Mouse (Mus musculus) bone marrow macrophage, adult 2 months (primary cell): ENCODE measurements around the gene Atcay. TPM values are rescaled to one million over a fixed set of nuclear protein-coding genes. Genes with fewer than 3 reads are reported as not detected.

Experiments used
- H3K27ac ChIP-seq: 2 replicates; pipeline ENCODE4 v1.5.1; 2012; ENCODE audit warnings: low read depth, low read length; ENCODE audit not compliant: insufficient read depth
- H3K4me1 ChIP-seq: 2 replicates; pipeline ENCODE4 v1.6.1; 2012; ENCODE audit warnings: low read length; ENCODE audit not compliant: control insufficient read depth, insufficient read depth
- H3K4me3 ChIP-seq: 2 replicates; pipeline ENCODE4 v1.5.1; 2012; ENCODE audit warnings: mild to moderate bottlenecking, low read length, moderate library complexity; ENCODE audit not compliant: insufficient read depth
- CTCF ChIP-seq: IDR thresholded peaks from 2 replicates; pipeline ENCODE4 v1.5.1; 2012; ENCODE audit warnings: low read depth, mild to moderate bottlenecking, low read length, moderate library complexity
- POLR2A ChIP-seq: IDR thresholded peaks from 2 replicates; pipeline ENCODE4 v1.6.1; 2012; ENCODE audit warnings: mild to moderate bottlenecking, low read depth, low read length, borderline replicate concordance
- polyA plus RNA-seq: library from polyadenylated mRNA; stranded (reverse); fragments of >200 nt; gene quantifications from 2 replicates; pipeline ENCODE4 v1.2.4, GENCODE M21; 2012; ENCODE audit not compliant: missing spikeins, insufficient read depth, insufficient read length

Gene Atcay
- polyA plus RNA-seq, 1 experiment = not detected

- no peak overlapping the region for H3K27ac ChIP-seq
- no peak overlapping the region for H3K4me3 ChIP-seq
- TF ChIP-seq POLR2A = no peak
- no peak for TF ChIP-seq CTCF
- H3K4me1 ChIP-seq = peaks cover 10% of the 10 kb centered on the region
Measured at GRCm38 (mm10) chr10:81261025-81261424, 30.4 kb upstream of the Atcay start.

- peaks cover 4% of the 10 kb centered on the region; the same call in 1 of the 2 replicates for H3K4me1 ChIP-seq
- TF ChIP-seq CTCF = no peak
- no peak for TF ChIP-seq POLR2A
- H3K27ac ChIP-seq = no peak overlapping the region
- no peak overlapping the region for H3K4me3 ChIP-seq
Measured at GRCm38 (mm10) chr10:81259225-81259884, 28.7 kb upstream of the Atcay start.

- H3K27ac ChIP-seq = no peak overlapping the region
- peaks cover 4% of the 10 kb centered on the region; the same call in 1 of the 2 replicates for H3K4me1 ChIP-seq
- H3K4me3 ChIP-seq = peak overlapping the region; percentile 68
- no peak for TF ChIP-seq POLR2A
- no peak for TF ChIP-seq CTCF
Measured at GRCm38 (mm10) chr10:81257158-81258039, 26.8 kb upstream of the Atcay start.

- Histone ChIP-seq H3K27ac (no peak overlapping the region), H3K4me1 (peaks cover 4% of the 10 kb centered on the region; the same call in 1 of the 2 replicates)
Measured at GRCm38 (mm10) chr10:81254886-81255285, 24.3 kb upstream of the Atcay start.

DNA sequence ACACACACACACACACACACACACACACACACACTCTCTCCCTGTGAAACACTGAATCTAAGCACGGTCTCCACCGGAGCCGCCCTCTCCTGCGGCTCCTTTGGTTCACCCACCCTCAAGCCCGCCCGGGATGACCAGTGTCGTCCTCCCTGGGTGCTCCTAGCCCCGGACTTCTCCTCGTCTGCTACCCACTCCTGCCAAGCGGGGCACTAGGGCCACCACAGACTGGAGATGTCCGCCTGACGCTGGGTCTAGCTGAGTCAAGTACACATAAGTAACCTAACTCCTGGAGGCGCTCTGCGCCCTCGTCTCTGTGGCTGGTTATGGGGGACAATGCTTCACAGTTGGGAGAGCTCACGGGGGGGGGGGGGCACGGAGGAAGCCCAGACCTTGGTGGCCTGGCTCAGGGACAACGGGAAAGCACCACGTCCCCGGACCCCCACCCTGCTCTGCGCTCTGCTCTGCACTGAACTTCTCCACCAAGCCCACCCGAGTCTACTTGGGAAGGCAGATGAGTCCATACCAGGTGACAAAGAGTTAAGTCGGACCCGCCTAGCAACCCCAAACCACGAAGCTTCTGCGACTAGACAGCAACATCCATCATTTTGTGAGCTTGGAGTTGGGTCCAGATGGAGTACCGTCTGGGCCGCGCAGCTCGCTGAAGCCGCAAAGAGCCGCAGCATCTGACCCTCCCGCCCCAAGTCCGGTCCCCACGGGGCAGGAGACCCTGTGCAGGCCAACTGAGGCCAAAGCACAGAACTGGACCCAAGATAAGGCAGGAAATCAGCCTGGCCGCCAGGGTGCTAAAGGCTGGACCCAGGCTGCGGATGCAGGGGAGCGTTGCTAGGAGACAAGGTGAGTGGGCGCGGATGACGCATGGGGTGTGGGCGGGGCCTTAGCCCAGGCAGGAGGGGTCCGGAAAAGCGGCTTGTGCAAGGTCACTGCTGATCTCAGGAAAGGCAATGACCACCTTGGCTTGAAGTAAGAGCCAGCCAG, 22.1 kb upstream of the Atcay start, which contains the start of gene Matk:
TSS of gene Matk (plus strand) at position 512 of the 996 bp plus-strand sequence.
- TF ChIP-seq CTCF = no peak
- no peak for TF ChIP-seq POLR2A
- no peaks in the 10 kb centered on the region for H3K4me1 ChIP-seq
- no peak within 1 kb of the TSS for H3K4me3 ChIP-seq
- no peak within 1 kb of the TSS for H3K27ac ChIP-seq

More at GRCm38 (mm10) chr10:81254886-81255285, 24.3 kb upstream of the Atcay start:
- TF ChIP-seq POLR2A (no peak), CTCF (no peak)
- H3K4me3 ChIP-seq = no peak overlapping the region

DNA sequence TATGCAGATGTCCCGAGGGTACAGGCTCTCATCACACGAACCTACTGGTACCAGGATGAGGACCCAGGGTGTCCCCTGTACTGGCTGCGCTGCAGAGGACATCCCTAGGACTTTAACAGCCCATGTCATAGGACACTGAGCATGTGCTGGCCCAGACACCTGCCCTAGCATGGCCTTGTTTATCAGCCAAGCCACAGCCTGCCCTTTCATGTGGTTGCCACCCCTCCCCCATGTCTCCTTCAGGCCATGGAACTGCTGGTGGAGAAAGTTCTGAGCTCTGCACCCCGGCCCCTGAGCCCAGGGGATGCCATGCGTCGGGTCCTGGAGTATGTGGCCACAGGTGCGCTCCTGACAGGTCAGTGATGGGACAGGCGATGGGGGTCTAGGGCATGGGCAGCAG, 18.8 kb upstream of the Atcay start:
- Histone ChIP-seq H3K4me1 (peaks cover 4% of the 10 kb centered on the region), H3K4me3 (no peak overlapping the region), H3K27ac (no peak overlapping the region)
- TF ChIP-seq CTCF (no peak), POLR2A (no peak)

DNA sequence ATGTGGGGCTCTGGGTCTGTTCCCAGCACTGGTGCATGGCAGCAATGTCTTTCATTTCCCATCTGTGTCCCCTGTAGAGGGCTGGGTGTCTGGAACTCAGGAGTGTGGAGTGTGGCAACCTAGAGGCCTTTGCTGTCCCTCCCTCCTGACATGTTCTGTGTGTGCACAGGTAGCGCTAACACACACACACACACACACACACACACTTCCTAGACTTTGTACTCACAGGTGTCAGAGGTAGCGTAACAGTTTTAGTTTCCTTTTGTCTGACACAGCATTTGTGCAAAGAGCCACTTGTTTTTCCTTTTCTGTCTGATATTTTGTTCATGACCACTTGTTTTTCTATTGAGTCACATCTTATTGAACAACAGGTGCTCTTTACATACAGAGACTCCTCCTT, 17.2 kb upstream of the Atcay start:
- Histone ChIP-seq H3K27ac (no peak overlapping the region), H3K4me3 (no peak overlapping the region), H3K4me1 (peaks cover 4% of the 10 kb centered on the region)
- no peak for TF ChIP-seq POLR2A
- TF ChIP-seq CTCF = no peak

- H3K4me3 ChIP-seq = no peak overlapping the region
- no peak for TF ChIP-seq CTCF
- no peak for TF ChIP-seq POLR2A
- no peak overlapping the region for H3K27ac ChIP-seq
- H3K4me1 ChIP-seq = peaks cover 4% of the 10 kb centered on the region
Measured at GRCm38 (mm10) chr10:81245166-81245565, 14.5 kb upstream of the Atcay start.

DNA sequence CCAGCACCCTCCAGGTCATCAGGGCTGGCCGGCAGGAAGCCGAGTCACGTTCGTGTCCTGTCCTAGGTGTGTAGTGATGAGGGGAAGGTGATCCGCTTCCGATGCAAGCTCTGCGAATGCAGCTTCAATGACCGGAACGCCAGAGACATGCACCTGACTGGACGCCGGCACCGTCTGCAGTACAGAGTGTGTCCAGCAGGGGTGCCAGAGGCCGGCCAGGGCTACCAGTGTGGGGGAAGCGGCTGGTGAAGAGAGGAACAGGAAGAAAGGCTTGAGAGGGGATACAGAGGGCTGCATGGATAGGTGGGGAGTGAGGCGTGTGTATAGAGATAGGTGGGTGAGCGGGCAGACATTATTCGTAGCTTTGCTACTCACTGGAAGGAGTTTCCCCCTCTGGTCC, 14.0 kb upstream of the Atcay start:
- Histone ChIP-seq H3K4me1 (peaks cover 4% of the 10 kb centered on the region), H3K27ac (no peak overlapping the region), H3K4me3 (no peak overlapping the region)
- TF ChIP-seq CTCF (peak; percentile 59), POLR2A (no peak)
